Mouse (Mus musculus) heart, embryonic 14.5 days (tissue): ENCODE data around the gene Ss18l1. TPM values are rescaled to one million over a fixed set of nuclear protein-coding genes. Genes with fewer than 3 reads are reported as not detected.

Source experiments
- ATAC-seq: fragments of 200-750 bp; cut with Nextera tagmentation; 2 replicates; pipeline ENCODE4 v1.8.0; 2017; ENCODE audit warnings: low read depth, moderate TSS enrichment; ENCODE audit not compliant: insufficient number of reproducible peaks, insufficient read depth, low FRiP score
- H3K27ac ChIP-seq, 2 experiments: fragments of 200-500 bp in 1 of 2; fragments of 300-500 bp in 1 of 2; sonication (generic) in 1 of 2; replicated peaks in 1 of 2; 2 replicates each; pipeline ENCODE4 v1.5.1; 2012 to 2014; ENCODE audit warnings: low read depth in 2 of 2, low read length in 2 of 2, control low read depth in 1 of 2, mild to moderate bottlenecking in 1 of 2, mixed read lengths in 1 of 2; ENCODE audit not compliant: control insufficient read depth in 1 of 2, insufficient read depth in 1 of 2
- H3K27me3 ChIP-seq: fragments of 300-500 bp; sonication (generic); 2 replicates; pipeline ENCODE4 v1.6.1; 2014; ENCODE audit warnings: mild to moderate bottlenecking, low read length, control low read depth; ENCODE audit not compliant: control insufficient read depth, insufficient read depth
- H3K36me3 ChIP-seq: fragments of 300-500 bp; sonication (generic); 2 replicates; pipeline ENCODE4 v1.6.1; 2014; ENCODE audit warnings: mild to moderate bottlenecking, control low read depth, low read length, mixed read lengths; ENCODE audit not compliant: control insufficient read depth, insufficient read depth
- H3K4me1 ChIP-seq, 2 experiments: fragments of 200-500 bp in 1 of 2; fragments of 300-500 bp in 1 of 2; sonication (generic) in 1 of 2; 2 replicates each; pipeline ENCODE4 v1.6.1; 2012 to 2014; ENCODE audit warnings: low read length in 2 of 2, control low read depth in 1 of 2, mixed read lengths in 1 of 2; ENCODE audit not compliant: control insufficient read depth in 2 of 2, insufficient read depth in 2 of 2
- H3K4me2 ChIP-seq: fragments of 300-500 bp; sonication (generic); 2 replicates; pipeline ENCODE4 v1.6.1; 2014; ENCODE audit warnings: mild to moderate bottlenecking, low read length
- H3K4me3 ChIP-seq, 2 experiments: fragments of 200-500 bp in 1 of 2; fragments of 300-500 bp in 1 of 2; sonication (generic) in 1 of 2; 2 replicates each; pipeline ENCODE4 v1.5.1; 2012 to 2014; ENCODE audit warnings: low read length in 2 of 2, mild to moderate bottlenecking in 2 of 2, control low read depth in 1 of 2, low read depth in 1 of 2, moderate library complexity in 1 of 2; ENCODE audit not compliant: control insufficient read depth in 1 of 2, insufficient read depth in 1 of 2
- H3K9ac ChIP-seq: fragments of 300-500 bp; sonication (generic); 2 replicates; pipeline ENCODE4 v1.6.1; 2014; ENCODE audit warnings: mild to moderate bottlenecking, low read length
- H3K9me3 ChIP-seq: fragments of 300-500 bp; sonication (generic); 2 replicates; pipeline ENCODE4 v1.6.1; 2016; ENCODE audit warnings: low read length, control low read depth; ENCODE audit not compliant: control insufficient read depth
- WGBS: fragments of 180-500 bp; shearing (Covaris S2); extraction: QIAGEN DNeasy Blood & Tissue Kit; methylation state at CpG from one replicate; pipeline ENCODE4 v1.1.7; 2014; 5-methylcytosine and 5-hydroxymethylcytosine counted together
- polyA plus RNA-seq: library from polyadenylated mRNA; unstranded; fragments of >200 nt; fragmentation: Nextera tagmentation; extraction: Ambion mirVana; gene quantifications from 2 replicates; pipeline ENCODE4 v1.2.1, GENCODE M21; 2014

Ss18l1 gene
- polyA plus RNA-seq, 1 experiment from 2014 or later = 3.9 TPM

DNA sequence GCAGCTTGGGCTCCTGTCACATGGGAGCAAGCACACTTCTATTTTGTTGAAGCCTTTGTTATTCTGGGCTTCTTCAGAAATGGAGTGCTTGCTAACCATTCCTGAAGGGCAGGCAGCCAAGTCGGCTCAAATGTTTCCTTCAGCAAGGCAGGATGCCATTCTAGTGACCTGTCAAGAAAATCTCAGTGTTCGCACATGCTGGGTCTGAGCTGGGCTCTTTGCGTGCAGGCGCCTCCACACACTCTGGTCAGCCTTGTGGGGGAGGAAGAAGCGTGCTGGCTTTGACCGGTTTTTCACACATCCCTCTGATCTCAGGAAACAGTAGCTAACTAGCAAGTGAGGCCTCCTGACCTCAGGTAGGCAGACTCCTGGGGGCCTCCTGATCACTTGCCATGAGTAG is 73.0 kb downstream of the Ss18l1 start:
- Histone ChIP-seq H3K4me1 (peaks cover 33 to 45% of the 10 kb centered on the region in 2 experiments), H3K9ac (peak overlapping the region; percentile 26), H3K4me2 (no peak overlapping the region)

DNA sequence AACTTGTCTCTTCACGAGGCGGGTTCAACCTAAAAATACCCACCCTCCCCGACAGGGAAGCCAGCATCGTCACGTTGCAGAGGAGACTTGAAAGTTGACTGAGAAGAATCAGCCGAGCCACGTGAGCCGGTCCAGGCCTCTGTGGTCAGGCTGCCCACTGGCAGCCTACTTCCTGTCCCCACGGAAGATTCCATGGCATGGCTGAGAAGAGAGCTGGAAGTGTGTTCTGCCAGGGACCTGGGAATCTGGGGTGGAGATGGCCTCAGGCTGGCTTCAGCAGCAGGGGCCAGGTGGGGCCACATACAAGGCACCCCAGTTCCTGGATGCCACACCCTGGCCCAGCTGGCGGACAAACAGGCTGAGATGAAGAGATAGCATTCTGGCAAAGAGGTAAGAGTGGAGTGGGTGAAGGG is 73.8 kb downstream of the Ss18l1 start:
- no peak overlapping the region for H3K4me3 ChIP-seq
- peak overlapping the region; percentile 26; the same call in 1 of the 2 replicates for H3K9ac ChIP-seq
- H3K4me1 ChIP-seq = peaks cover 33 to 49% of the 10 kb centered on the region in 2 experiments
- H3K27ac ChIP-seq = peak overlapping the region in 1 of 2 experiments; percentile 74; a peak in 2 of 4 replicates
- no peaks in the 10 kb centered on the region for H3K36me3 ChIP-seq
- 25% methylated on average over 10 of the region's 10 CpGs for WGBS
- no peaks in the 10 kb centered on the region for H3K27me3 ChIP-seq
- H3K9me3 ChIP-seq = no peaks in the 10 kb centered on the region
- no peak overlapping the region for H3K4me2 ChIP-seq
- ATAC-seq = no peak

More for the DNA sequence above, 73.0 kb downstream of the Ss18l1 start:
- WGBS = 6% methylated on average over 6 of the region's 6 CpGs
- Histone ChIP-seq H3K9me3 (no peaks in the 10 kb centered on the region), H3K4me3 (no peak overlapping the region), H3K27ac (peak overlapping the region; percentile 50 to 74), H3K36me3 (no peaks in the 10 kb centered on the region), H3K27me3 (no peaks in the 10 kb centered on the region)
- ATAC-seq = no peak

DNA sequence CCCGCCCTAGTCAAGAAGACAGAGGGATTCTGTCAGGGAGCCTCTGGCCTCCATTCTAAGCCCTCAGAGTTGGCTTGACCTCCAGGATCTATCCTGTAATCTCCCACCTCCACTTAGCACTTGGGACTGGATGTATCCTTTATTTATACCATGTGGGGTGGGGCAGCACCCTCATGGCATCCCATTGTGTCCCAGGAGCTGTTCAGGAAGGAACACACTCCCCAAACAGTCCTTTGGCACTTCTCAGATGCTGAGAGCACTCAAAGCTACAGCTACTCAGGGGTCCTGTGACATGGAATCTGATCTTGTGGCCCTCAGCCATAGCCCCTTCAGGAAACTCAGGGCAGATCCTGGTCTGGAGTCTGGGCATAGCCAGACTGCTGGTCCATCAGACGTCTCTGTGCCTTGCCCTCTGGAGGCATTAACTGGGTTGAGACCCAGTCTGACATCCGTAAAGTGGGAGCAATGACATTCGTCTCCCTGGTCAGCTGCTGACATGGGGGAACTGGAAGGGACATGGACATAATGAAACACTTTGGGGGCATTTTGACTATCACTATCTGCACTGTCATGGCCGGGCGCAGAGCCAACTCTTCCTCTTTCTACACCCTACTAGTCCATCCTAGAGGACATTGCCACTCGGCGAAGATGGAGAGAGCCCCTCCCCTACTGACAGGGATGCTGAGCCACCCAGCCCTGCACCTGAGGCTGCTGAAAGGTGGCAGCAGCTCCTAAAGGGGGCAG is 74.6 kb downstream of the Ss18l1 start:
- Histone ChIP-seq H3K9me3 (no peaks in the 10 kb centered on the region), H3K4me3 (no peak overlapping the region), H3K27me3 (no peaks in the 10 kb centered on the region), H3K27ac (no peak overlapping the region), H3K9ac (no peak overlapping the region), H3K4me1 (peaks cover 33 to 49% of the 10 kb centered on the region in 2 experiments), H3K4me2 (no peak overlapping the region), H3K36me3 (no peaks in the 10 kb centered on the region)
- 67% methylated on average over 8 of the region's 8 CpGs for WGBS
- ATAC-seq = no peak

DNA sequence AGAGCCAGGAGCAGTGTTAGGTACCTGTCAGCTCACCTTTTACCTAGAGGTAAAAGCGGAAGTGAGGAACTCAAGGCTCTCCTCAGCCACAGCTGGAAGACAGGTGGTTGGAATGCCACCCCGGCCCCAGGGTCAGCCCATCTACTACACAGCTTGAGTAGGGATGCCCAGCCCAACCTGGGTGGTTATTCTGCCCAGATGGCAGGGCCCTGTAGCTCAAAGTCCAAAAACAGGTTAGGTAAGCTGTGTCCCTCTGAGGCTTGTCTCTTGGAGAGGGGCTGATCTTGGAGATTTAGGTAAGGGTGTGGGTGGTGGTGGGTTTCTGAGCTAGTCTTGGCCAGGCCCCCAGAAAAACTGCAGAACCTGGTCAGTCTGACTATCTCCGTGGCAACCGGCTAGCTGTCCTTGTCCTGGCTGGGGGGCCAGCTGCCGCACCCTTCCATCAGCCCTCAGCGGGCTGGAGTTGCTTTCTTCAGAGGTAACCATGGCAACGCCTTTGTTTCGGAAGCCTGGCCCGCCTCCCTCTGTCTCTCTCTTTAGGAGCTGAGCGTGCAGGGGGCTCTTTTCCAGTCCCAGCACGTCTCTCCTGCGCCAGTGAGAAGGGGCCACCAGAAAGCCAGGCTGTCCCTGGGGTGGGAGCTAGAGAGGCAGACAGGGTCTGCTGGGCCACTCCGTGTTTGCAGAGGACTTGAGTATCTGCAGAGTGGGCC is 75.3 kb downstream of the Ss18l1 start:
- Histone ChIP-seq H3K27me3 (no peaks in the 10 kb centered on the region), H3K9ac (no peak overlapping the region), H3K36me3 (no peaks in the 10 kb centered on the region), H3K4me3 (no peak overlapping the region), H3K4me1 (peaks cover 33 to 49% of the 10 kb centered on the region in 2 experiments), H3K4me2 (no peak overlapping the region), H3K9me3 (no peaks in the 10 kb centered on the region), H3K27ac (no peak overlapping the region)
- 18% methylated on average over 13 of the region's 13 CpGs for WGBS
- ATAC-seq = no peak

DNA sequence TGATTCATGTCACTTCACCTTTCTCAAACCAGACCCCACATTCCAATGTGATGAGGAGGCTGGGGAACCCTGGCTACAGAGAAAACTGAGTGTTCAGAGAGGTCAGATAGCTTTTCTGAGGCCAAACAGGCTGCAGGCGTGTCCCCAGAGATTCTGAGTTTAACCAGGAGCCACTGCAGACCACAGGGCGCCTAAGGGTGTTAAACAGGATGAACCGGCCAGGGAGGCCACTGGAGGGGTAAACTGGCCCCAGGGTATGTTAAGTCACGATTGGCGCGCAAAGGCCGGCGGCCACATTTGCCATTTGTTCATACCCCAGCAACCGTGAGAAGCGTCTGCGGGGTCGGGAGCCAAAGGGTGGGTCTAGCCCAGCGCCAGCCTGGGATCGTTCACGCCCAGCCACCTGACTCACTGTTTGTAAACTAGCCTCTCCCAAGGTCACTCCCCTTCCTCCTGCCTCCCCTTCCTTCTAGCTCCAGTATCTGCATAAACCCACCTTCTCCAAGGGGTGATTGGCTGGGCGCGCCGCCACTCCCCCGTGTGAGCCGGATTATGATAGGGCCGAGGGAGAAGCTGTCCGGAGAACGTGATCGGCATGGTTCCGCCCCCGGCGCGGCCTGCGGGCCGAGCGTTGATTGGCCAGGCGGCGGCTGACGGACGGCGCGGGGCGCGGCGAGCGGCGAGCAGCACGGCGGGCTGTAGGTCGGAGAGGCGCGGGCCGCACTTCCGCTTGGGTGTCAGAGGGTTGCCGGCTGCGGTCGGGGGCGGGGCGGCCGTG is 76.5 kb downstream of the Ss18l1 start, which contains the start of gene Osbpl2:
Gene Osbpl2 (plus strand): TSS at position 646 of the 778 bp plus-strand sequence.
- ATAC-seq = peak; percentile 99
- Histone ChIP-seq H3K9ac (peak within 1 kb of the TSS; percentile 87), H3K27me3 (no peaks in the 10 kb centered on the region), H3K9me3 (no peaks in the 10 kb centered on the region), H3K27ac (peak within 1 kb of the TSS; percentile 30 to 76), H3K36me3 (no peaks in the 10 kb centered on the region), H3K4me3 (peak within 1 kb of the TSS; percentile 72 to 84), H3K4me2 (peak within 1 kb of the TSS; percentile 91), H3K4me1 (peaks cover 33 to 49% of the 10 kb centered on the region in 2 experiments)
- under 1% methylated on average over 53 of the region's 55 CpGs for WGBS

Other genes with a start within 250 kb of the Ss18l1 start
- gene Taf4, start 65.9 kb upstream of the Ss18l1 start, polyA plus RNA-seq = 3.3 and 3.4 TPM in 2 replicates
- 4.8 and 5.3 TPM in 2 replicates for gene Lsm14b, start 17.5 kb upstream of the Ss18l1 start, polyA plus RNA-seq
- gene Psma7, start 76 bp upstream of the Ss18l1 start, polyA plus RNA-seq = 410 and 434 TPM in 2 replicates
- gene Mtg2, start 28.1 kb downstream of the Ss18l1 start, polyA plus RNA-seq = 24.9 and 27.9 TPM in 2 replicates
- not detected in 2 replicates for gene Hrh3, start 62.0 kb downstream of the Ss18l1 start, polyA plus RNA-seq
- 38.0 and 40.5 TPM in 2 replicates for gene Osbpl2, start 76.8 kb downstream of the Ss18l1 start, polyA plus RNA-seq
- gene Adrm1, start 129.0 kb downstream of the Ss18l1 start, polyA plus RNA-seq = 102 and 109 TPM in 2 replicates
- gene Lama5, start 183.3 kb downstream of the Ss18l1 start, polyA plus RNA-seq = 30.5 and 32.7 TPM in 2 replicates
- gene Rps21, start 214.9 kb downstream of the Ss18l1 start, polyA plus RNA-seq = 386 and 447 TPM in 2 replicates
- gene Cables2, start 231.0 kb downstream of the Ss18l1 start, polyA plus RNA-seq = 15.1 and 16.1 TPM in 2 replicates
- gene Rbbp8nl, start 247.4 kb downstream of the Ss18l1 start, polyA plus RNA-seq = not detected in 2 replicates